Mouse (Mus musculus): ENCODE data around the gene Sipa1l1. TPM values are rescaled to one million over a fixed set of nuclear protein-coding genes. Genes with fewer than 3 reads are reported as not detected.

Gene Sipa1l1
- 34.3 and 34.5 TPM in 2 replicates for polyA plus RNA-seq (2015; fragmentation: Nextera tagmentation; extraction: Ambion mirVana)

- peak within 1 kb of the TSS; percentile 95 for H3K4me2 ChIP-seq (replicated peaks)
- no peaks in the 10 kb centered on the region for H3K9me3 ChIP-seq
- peak; percentile 93 for ATAC-seq (ENCODE audit: low FRiP score, low read depth)
- peak within 1 kb of the TSS; percentile 92 for H3K4me3 ChIP-seq
- H3K36me3 ChIP-seq: no peaks in the 10 kb centered on the region
- H3K27ac ChIP-seq: peak within 1 kb of the TSS; percentile 95
- peaks cover 50% of the 10 kb centered on the region for H3K4me1 ChIP-seq
- peak within 1 kb of the TSS; percentile 95 for H3K9ac ChIP-seq
- under 1% methylated on average over 42 of the region's 43 CpGs for WGBS
- peaks cover 6% of the 10 kb centered on the region; the same call in 1 of the 2 replicates for H3K27me3 ChIP-seq
Measured at GRCm38 (mm10) chr12:82168820-82169533, at the start of gene Sipa1l1. Gene Sipa1l1, plus strand, starts transcription at chr12:82169320.

GRCm38 (mm10) chr12:82121947-82122346 is 47.2 kb upstream of the Sipa1l1 start:
- H3K27me3 ChIP-seq: 0 out of 2 replicates have a peak, but pooled peaks cover 3% of the 10 kb centered on the region
- no peak overlapping the region for H3K9ac ChIP-seq
- WGBS: 62% methylated on average over 10 of the region's 10 CpGs
- no peak overlapping the region; the same call in 1 of the 2 replicates for H3K4me2 ChIP-seq (replicated peaks)
- peaks cover 14% of the 10 kb centered on the region; the same call in 1 of the 2 replicates for H3K4me1 ChIP-seq
- H3K27ac ChIP-seq: no peak overlapping the region
- H3K36me3 ChIP-seq: no peaks in the 10 kb centered on the region
- H3K4me3 ChIP-seq: no peak overlapping the region
- ATAC-seq (ENCODE audit: low FRiP score, low read depth): no peak
- H3K9me3 ChIP-seq: no peaks in the 10 kb centered on the region

- ATAC-seq (ENCODE audit: low FRiP score, low read depth): no peak
- H3K9ac ChIP-seq: 0 out of 2 replicates have a peak overlapping the region, but pooled peaks have one; percentile 25
- H3K4me2 ChIP-seq (replicated peaks): peak overlapping the region; percentile 49
- no peaks in the 10 kb centered on the region for H3K9me3 ChIP-seq
- 0 out of 2 replicates have a peak, but pooled peaks cover 3% of the 10 kb centered on the region for H3K27me3 ChIP-seq
- no peaks in the 10 kb centered on the region for H3K36me3 ChIP-seq
- 9% methylated on average over 22 of the region's 22 CpGs for WGBS
- H3K27ac ChIP-seq: no peak overlapping the region
- 0 out of 2 replicates have a peak overlapping the region, but pooled peaks have one; percentile 10 for H3K4me3 ChIP-seq
- H3K4me1 ChIP-seq: peaks cover 14% of the 10 kb centered on the region; the same call in 1 of the 2 replicates
Measured at GRCm38 (mm10) chr12:82122450-82123249, 46.5 kb upstream of the Sipa1l1 start.

GRCm38 (mm10) chr12:82126796-82127195 is 42.3 kb upstream of the Sipa1l1 start:
- no peak overlapping the region for H3K4me3 ChIP-seq
- H3K9me3 ChIP-seq: no peaks in the 10 kb centered on the region
- no peaks in the 10 kb centered on the region for H3K36me3 ChIP-seq
- H3K4me1 ChIP-seq: peaks cover 17% of the 10 kb centered on the region; the same call in 1 of the 2 replicates
- WGBS: 54% methylated on average over 3 of the region's 3 CpGs
- no peak for ATAC-seq (ENCODE audit: low FRiP score, low read depth)
- H3K27me3 ChIP-seq: 0 out of 2 replicates have a peak, but pooled peaks cover 3% of the 10 kb centered on the region
- no peak overlapping the region for H3K27ac ChIP-seq
- H3K9ac ChIP-seq: no peak overlapping the region
- H3K4me2 ChIP-seq (replicated peaks): no peak overlapping the region

GRCm38 (mm10) chr12:82139234-82140166 is 29.6 kb upstream of the Sipa1l1 start:
- Histone ChIP-seq H3K27me3 (no peaks in the 10 kb centered on the region), H3K4me2 (replicated peaks) (no peak overlapping the region), H3K9me3 (0 out of 2 replicates have a peak, but pooled peaks cover 4% of the 10 kb centered on the region), H3K4me3 (no peak overlapping the region), H3K9ac (no peak overlapping the region), H3K36me3 (no peaks in the 10 kb centered on the region), H3K4me1 (0 out of 2 replicates have a peak, but pooled peaks cover 4% of the 10 kb centered on the region), H3K27ac (no peak overlapping the region)
- 82% methylated on average over 17 of the region's 17 CpGs for WGBS
- ATAC-seq (ENCODE audit: low FRiP score, low read depth): no peak; the same call in 1 of the 2 replicates

- Histone ChIP-seq H3K4me3 (no peak overlapping the region), H3K4me2 (replicated peaks) (no peak overlapping the region), H3K9ac (no peak overlapping the region), H3K36me3 (no peaks in the 10 kb centered on the region), H3K27ac (no peak overlapping the region), H3K27me3 (no peaks in the 10 kb centered on the region), H3K9me3 (0 out of 2 replicates have a peak, but pooled peaks cover 2% of the 10 kb centered on the region), H3K4me1 (0 out of 2 replicates have a peak, but pooled peaks cover 4% of the 10 kb centered on the region)
- WGBS: 88% methylated on average over 3 of the region's 3 CpGs
- ATAC-seq (ENCODE audit: low FRiP score, low read depth): no peak
Measured at GRCm38 (mm10) chr12:82143371-82143770, 25.7 kb upstream of the Sipa1l1 start.

- Histone ChIP-seq H3K9me3 (0 out of 2 replicates have a peak, but pooled peaks cover 2% of the 10 kb centered on the region), H3K4me2 (replicated peaks) (no peak overlapping the region)
- ATAC-seq (ENCODE audit: low FRiP score, low read depth): no peak
Measured at GRCm38 (mm10) chr12:82145173-82145572, 23.9 kb upstream of the Sipa1l1 start.

GRCm38 (mm10) chr12:82147021-82147693 is 22.0 kb upstream of the Sipa1l1 start:
- Histone ChIP-seq H3K9me3 (no peaks in the 10 kb centered on the region), H3K4me2 (replicated peaks) (no peak overlapping the region), H3K27me3 (no peaks in the 10 kb centered on the region), H3K4me3 (no peak overlapping the region), H3K27ac (no peak overlapping the region), H3K9ac (no peak overlapping the region), H3K36me3 (no peaks in the 10 kb centered on the region), H3K4me1 (no peaks in the 10 kb centered on the region)
- ATAC-seq (ENCODE audit: low FRiP score, low read depth): no peak
- WGBS: 84% methylated on average over 12 of the region's 12 CpGs

More at GRCm38 (mm10) chr12:82145173-82145572, 23.9 kb upstream of the Sipa1l1 start:
- no peaks in the 10 kb centered on the region for H3K27me3 ChIP-seq
- no peak overlapping the region for H3K9ac ChIP-seq
- 0 out of 2 replicates have a peak, but pooled peaks cover 4% of the 10 kb centered on the region for H3K4me1 ChIP-seq
- no peaks in the 10 kb centered on the region for H3K36me3 ChIP-seq
- no peak overlapping the region for H3K27ac ChIP-seq
- no peak overlapping the region for H3K4me3 ChIP-seq

- Histone ChIP-seq H3K9me3 (no peaks in the 10 kb centered on the region), H3K4me2 (replicated peaks) (no peak overlapping the region), H3K9ac (no peak overlapping the region), H3K27ac (no peak overlapping the region), H3K36me3 (no peaks in the 10 kb centered on the region), H3K4me3 (no peak overlapping the region), H3K4me1 (no peaks in the 10 kb centered on the region), H3K27me3 (no peaks in the 10 kb centered on the region)
- ATAC-seq (ENCODE audit: low FRiP score, low read depth): no peak
- 57% methylated on average over 8 of the region's 8 CpGs for WGBS
Measured at GRCm38 (mm10) chr12:82148328-82148930, 20.7 kb upstream of the Sipa1l1 start.

GRCm38 (mm10) chr12:82151019-82151418 is 18.1 kb upstream of the Sipa1l1 start:
- Histone ChIP-seq H3K4me1 (no peaks in the 10 kb centered on the region), H3K36me3 (no peaks in the 10 kb centered on the region), H3K4me3 (no peak overlapping the region), H3K27ac (no peak overlapping the region), H3K9me3 (no peaks in the 10 kb centered on the region), H3K27me3 (no peaks in the 10 kb centered on the region), H3K4me2 (replicated peaks) (no peak overlapping the region), H3K9ac (no peak overlapping the region)
- no peak for ATAC-seq (ENCODE audit: low FRiP score, low read depth)
- 86% methylated on average over 2 of the region's 2 CpGs for WGBS

Measured in limb, embryonic 13.5 days (tissue).